Mouse (Mus musculus): ENCODE data around the gene P4ha3. TPM values are rescaled to one million over a fixed set of nuclear protein-coding genes. Genes with fewer than 3 reads are reported as not detected.
A peak's percentile ranks its signal among the peaks of the same experiment; 100 is the strongest.

P4ha3 gene
- total and polyA plus RNA-seq, 3 experiments = 0.35 TPM; not detected in 2

DNA sequence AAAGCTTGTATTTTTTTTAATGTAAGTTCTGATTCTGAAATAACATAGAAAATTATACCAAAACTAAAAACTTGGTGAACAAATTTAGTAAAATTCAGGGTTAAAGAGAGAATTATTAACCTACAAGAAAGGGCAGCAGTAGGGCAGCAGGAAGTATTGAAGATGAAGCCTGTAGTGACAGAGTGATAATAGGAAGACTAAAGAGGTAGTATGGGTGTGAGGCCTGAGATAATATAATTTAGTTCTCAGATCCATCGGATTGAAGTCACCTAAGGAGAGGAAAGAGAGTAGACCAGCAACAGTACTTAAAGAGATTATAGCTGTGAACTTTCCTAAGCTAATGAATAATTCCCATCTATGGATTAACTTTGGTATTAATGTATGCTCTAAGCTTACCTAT lies 42.3 kb upstream of the P4ha3 start:
- Histone ChIP-seq H3K36me3 (ENCODE audit: control insufficient read depth in 1 of 2, insufficient read depth in 2 of 2, low read length in 2 of 2) (peaks cover 0 to 36% of the 10 kb centered on the region in 2 experiments; a peak in 2 of 4 replicates), H3K27ac (ENCODE audit: control insufficient read depth, low read depth, low read length) (no peak overlapping the region), H3K27me3 (ENCODE audit: control insufficient read depth in 1 of 2, insufficient read depth in 2 of 2, low read length in 2 of 2) (no peaks in the 10 kb centered on the region), H3K4me1 (ENCODE audit: control insufficient read depth in 1 of 2, insufficient read depth in 2 of 2, low read length in 2 of 2) (peaks cover 21% of the 10 kb centered on the region in 2 experiments), H3K9me3 (replicated peaks; ENCODE audit: insufficient read depth, low read length) (no peaks in the 10 kb centered on the region), H3K79me2 (ENCODE audit: control insufficient read depth, insufficient read depth, low read length, poor library complexity) (no peaks in the 10 kb centered on the region), H3K4me3 (ENCODE audit: control insufficient read depth in 1 of 2, insufficient read depth in 1 of 2, low read depth in 2 of 2, low read length in 2 of 2) (peak overlapping the region in 1 of 2 experiments; percentile 20; a peak in 1 of 4 replicates), H3K9ac (ENCODE audit: control insufficient read depth, low read depth, low read length, poor library complexity, severe bottlenecking) (peak overlapping the region; percentile 42; the same call in 1 of the 2 replicates)
- peak; percentile 77 for DNase-seq (ENCODE audit: low read depth, low spot score)
- TF ChIP-seq MAFK (IDR thresholded peaks at IDR 0.05; ENCODE audit: borderline replicate concordance, low read depth, low read length) = 0 out of 2 replicates have a peak, but pooled peaks have one; percentile 39
- TF ChIP-seq RCOR1 (IDR thresholded peaks at IDR 0.05; ENCODE audit: low read depth, low read length) = peak; percentile 82
- TF ChIP-seq ETS1 (IDR thresholded peaks at IDR 0.05; ENCODE audit: low read depth, low read length) = peak; percentile 64
- TF ChIP-seq GATA1 (IDR thresholded peaks at IDR 0.05; ENCODE audit: low read depth, low read length) = peak; percentile 81
- peak; percentile 86 to 92 for TF ChIP-seq EP300 (IDR thresholded peaks at IDR 0.05; ENCODE audit: low read depth in 1 of 2, low read length in 2 of 2)
- TF ChIP-seq MYC (IDR thresholded peaks at IDR 0.05; ENCODE audit: low read depth, low read length) = no peak
- peak; percentile 82 for TF ChIP-seq TCF12 (IDR thresholded peaks at IDR 0.05; ENCODE audit: low read depth, low read length)
- 0 out of 2 replicates have a peak, but pooled peaks have one; percentile 27 for TF ChIP-seq MXI1 (IDR thresholded peaks at IDR 0.05; ENCODE audit: low read depth, low read length)
- TF ChIP-seq ELF1 (IDR thresholded peaks at IDR 0.05; ENCODE audit: low read depth, low read length) = peak; percentile 50; the same call in 1 of the 2 replicates
- TF ChIP-seq JUND (IDR thresholded peaks at IDR 0.05; ENCODE audit: low read depth, low read length) = peak; percentile 46; the same call in 1 of the 2 replicates
- no peak for TF ChIP-seq SIN3A (IDR thresholded peaks at IDR 0.05; ENCODE audit: low read length)
- 0 out of 2 replicates have a peak, but pooled peaks have one; percentile 38 for TF ChIP-seq HCFC1 (IDR thresholded peaks at IDR 0.05; ENCODE audit: low read depth, low read length)
- peak; percentile 44 for TF ChIP-seq TAL1 (IDR thresholded peaks at IDR 0.05; ENCODE audit: low read length)
- TF ChIP-seq MEF2A (IDR thresholded peaks at IDR 0.05; ENCODE audit: extremely low read depth, insufficient replicate concordance, low read depth, low read length, poor library complexity, severe bottlenecking) = no peak

DNA sequence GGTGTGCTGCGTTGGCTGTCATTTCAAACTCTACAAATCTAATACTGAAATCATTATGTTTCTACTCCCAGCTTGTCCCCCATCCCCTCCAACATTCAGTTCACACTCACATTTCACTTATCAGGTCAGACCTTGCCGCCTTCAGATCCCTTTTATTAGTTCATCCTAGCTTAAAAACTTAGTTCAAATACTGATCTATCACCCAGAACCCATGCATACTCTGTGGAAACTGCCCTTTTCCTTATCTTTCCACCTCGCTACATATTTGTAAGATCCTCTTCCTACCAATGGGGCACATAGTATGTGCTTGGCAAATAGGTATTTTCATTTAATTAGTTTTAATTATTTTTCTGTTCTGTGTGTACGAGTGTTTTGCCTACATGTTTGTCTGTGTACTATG lies 41.1 kb upstream of the P4ha3 start:
- Histone ChIP-seq H3K27ac (ENCODE audit: control insufficient read depth, low read depth, low read length) (peak overlapping the region; percentile 84), H3K36me3 (ENCODE audit: control insufficient read depth in 1 of 2, insufficient read depth in 2 of 2, low read length in 2 of 2) (peaks cover 0 to 29% of the 10 kb centered on the region in 2 experiments; a peak in 2 of 4 replicates), H3K27me3 (ENCODE audit: control insufficient read depth in 1 of 2, insufficient read depth in 2 of 2, low read length in 2 of 2) (no peaks in the 10 kb centered on the region), H3K9ac (ENCODE audit: control insufficient read depth, low read depth, low read length, poor library complexity, severe bottlenecking) (peak overlapping the region; percentile 22; the same call in 1 of the 2 replicates), H3K79me2 (ENCODE audit: control insufficient read depth, insufficient read depth, low read length, poor library complexity) (no peaks in the 10 kb centered on the region), H3K4me1 (ENCODE audit: control insufficient read depth in 1 of 2, insufficient read depth in 2 of 2, low read length in 2 of 2) (peaks cover 14 to 21% of the 10 kb centered on the region in 2 experiments), H3K9me3 (replicated peaks; ENCODE audit: insufficient read depth, low read length) (no peaks in the 10 kb centered on the region), H3K4me3 (ENCODE audit: control insufficient read depth in 1 of 2, insufficient read depth in 1 of 2, low read depth in 2 of 2, low read length in 2 of 2) (no peak overlapping the region)
- peak; percentile 47 for DNase-seq (ENCODE audit: low read depth, low spot score)
- TF ChIP-seq E2F4 (IDR thresholded peaks at IDR 0.05; ENCODE audit: borderline replicate concordance, low read depth, low read length) (no peak), ZKSCAN1 (IDR thresholded peaks at IDR 0.05; ENCODE audit: low read depth, low read length) (no peak), POLR2AphosphoS2 (IDR thresholded peaks at IDR 0.05; ENCODE audit: low read length) (no peak), SIN3A (IDR thresholded peaks at IDR 0.05; ENCODE audit: low read length) (no peak), ELF1 (IDR thresholded peaks at IDR 0.05; ENCODE audit: low read depth, low read length) (no peak), CHD1 (IDR thresholded peaks at IDR 0.05; ENCODE audit: low read depth, low read length) (no peak), NELFE (IDR thresholded peaks at IDR 0.05; ENCODE audit: low read depth, low read length) (no peak), ZMIZ1 (IDR thresholded peaks at IDR 0.05; ENCODE audit: low read depth, low read length) (no peak), SMC3 (IDR thresholded peaks at IDR 0.05; ENCODE audit: low read depth, low read length) (no peak), CHD2 (IDR thresholded peaks at IDR 0.05; ENCODE audit: low read length) (no peak), MAX (IDR thresholded peaks at IDR 0.05; ENCODE audit: low read length) (no peak), TCF12 (IDR thresholded peaks at IDR 0.05; ENCODE audit: low read depth, low read length) (peak; percentile 67), USF2 (IDR thresholded peaks at IDR 0.05; ENCODE audit: borderline replicate concordance in 1 of 2, insufficient read depth in 1 of 2, low read depth in 1 of 2, low read length in 2 of 2) (no peak), MEF2A (IDR thresholded peaks at IDR 0.05; ENCODE audit: extremely low read depth, insufficient replicate concordance, low read depth, low read length, poor library complexity, severe bottlenecking) (no peak), MXI1 (IDR thresholded peaks at IDR 0.05; ENCODE audit: low read depth, low read length) (peak; percentile 30; the same call in 1 of the 2 replicates), POLR2AphosphoS5 (IDR thresholded peaks at IDR 0.05; ENCODE audit: borderline replicate concordance, low read depth, low read length) (no peak), TBP (IDR thresholded peaks at IDR 0.05; ENCODE audit: low read depth, low read length) (no peak), MYB (IDR thresholded peaks at IDR 0.05; ENCODE audit: low read depth, low read length) (no peak), ZC3H11A (IDR thresholded peaks at IDR 0.05; ENCODE audit: low read depth, low read length) (no peak), BHLHE40 (IDR thresholded peaks at IDR 0.05; ENCODE audit: borderline replicate concordance, low read depth, low read length) (no peak), EP300 (IDR thresholded peaks at IDR 0.05; ENCODE audit: low read depth in 1 of 2, low read length in 2 of 2) (peak; percentile 72 to 79), ZNF384 (IDR thresholded peaks at IDR 0.05; ENCODE audit: low read depth, low read length) (no peak), TAL1 (IDR thresholded peaks at IDR 0.05; ENCODE audit: low read length) (no peak)

Measured in MEL (cell line).